Mouse (Mus musculus): ENCODE results near the gene Gm9747. TPM values are rescaled to one million over a fixed set of nuclear protein-coding genes. Genes with fewer than 3 reads are reported as not detected.

The Gm9747 gene
- total RNA-seq (2015; ENCODE audit: low replicate concordance) (not detected in 2 replicates), total RNA-seq (2017; ENCODE audit: low replicate concordance) (not detected in 2 replicates)

DNA sequence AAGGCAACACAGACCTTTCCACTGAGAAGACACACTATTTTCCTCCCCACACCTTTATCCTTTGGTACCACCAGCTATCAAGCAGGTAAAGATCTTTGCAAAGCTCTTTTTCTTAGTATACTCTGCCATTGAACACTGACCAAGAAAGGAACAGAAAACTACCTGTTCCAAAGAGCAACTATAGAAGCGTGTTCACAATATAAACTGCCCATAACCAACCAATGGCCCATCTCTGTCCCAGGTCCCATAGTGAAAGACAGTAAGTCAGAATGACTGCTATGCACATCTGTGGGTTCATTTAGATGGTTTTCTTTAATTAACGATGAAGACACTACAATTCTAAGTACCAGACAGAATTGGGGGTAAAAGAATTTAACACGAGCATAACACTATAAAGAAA is at the start of gene Gm9747:
Gene Gm9747, plus strand, starts transcription at position 301 of the 400 bp plus-strand sequence.
- ATAC-seq (replicated peaks; ENCODE audit: low FRiP score, poor library complexity, severe bottlenecking): no peak

DNA sequence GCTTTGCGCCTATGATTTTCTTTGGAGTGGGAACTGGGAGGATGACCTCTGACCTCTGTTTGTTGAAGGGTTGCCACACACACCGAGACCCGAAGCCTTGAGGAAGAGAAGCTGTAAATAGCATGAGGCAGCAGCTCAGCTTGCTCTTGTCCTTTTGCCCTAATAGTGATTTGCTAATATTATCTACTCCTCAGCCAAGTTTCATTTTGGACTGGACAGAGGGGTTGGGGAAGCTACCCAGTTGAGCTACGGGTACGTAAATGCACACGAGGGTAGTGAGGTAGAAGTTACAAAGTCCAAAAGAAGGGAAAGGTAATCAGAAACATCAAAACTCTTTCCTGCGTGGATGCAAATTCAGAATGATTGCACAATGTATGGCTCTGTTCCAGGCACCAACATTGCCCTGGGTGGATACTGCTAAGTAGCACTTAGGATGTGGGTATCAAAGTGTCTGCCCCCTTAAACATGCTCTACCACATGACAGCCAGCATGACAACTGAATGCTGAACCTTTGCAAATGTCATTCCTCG is 48.9 kb upstream of the Gm9747 start:
- ATAC-seq (replicated peaks; ENCODE audit: low FRiP score, poor library complexity, severe bottlenecking): no peak

DNA sequence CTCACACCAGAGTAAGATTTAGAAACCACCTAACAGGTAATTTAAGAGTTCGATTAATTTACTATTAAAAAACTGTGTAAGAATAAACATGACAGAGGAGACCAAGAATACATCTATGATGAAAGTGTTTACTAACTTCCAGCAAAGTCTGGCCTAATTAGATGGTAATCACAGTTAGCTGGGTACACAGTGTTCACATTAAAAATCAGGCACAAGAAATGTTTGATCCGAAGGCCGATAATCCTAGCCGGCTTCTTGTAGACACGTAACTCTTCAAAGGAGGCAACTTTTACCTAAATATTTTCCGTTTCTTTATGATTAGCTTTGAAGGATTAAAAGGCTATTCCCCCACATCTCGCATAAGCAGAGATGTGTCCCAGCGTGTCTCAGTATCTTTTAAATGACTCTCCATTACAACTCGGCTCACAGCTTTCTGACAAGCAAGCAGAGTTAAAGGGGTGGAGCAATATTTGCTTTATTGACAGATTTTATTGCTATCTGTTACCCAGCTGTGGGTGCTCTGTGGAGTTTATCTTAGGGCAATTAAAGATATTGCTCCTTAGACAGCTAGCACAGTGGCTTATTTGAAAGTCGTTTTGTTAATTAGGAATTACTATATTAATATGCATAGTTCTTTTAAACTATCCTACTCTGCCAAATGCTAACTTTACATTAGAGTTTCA is 44.2 kb upstream of the Gm9747 start:
- ATAC-seq (replicated peaks; ENCODE audit: low FRiP score, poor library complexity, severe bottlenecking): no peak

DNA sequence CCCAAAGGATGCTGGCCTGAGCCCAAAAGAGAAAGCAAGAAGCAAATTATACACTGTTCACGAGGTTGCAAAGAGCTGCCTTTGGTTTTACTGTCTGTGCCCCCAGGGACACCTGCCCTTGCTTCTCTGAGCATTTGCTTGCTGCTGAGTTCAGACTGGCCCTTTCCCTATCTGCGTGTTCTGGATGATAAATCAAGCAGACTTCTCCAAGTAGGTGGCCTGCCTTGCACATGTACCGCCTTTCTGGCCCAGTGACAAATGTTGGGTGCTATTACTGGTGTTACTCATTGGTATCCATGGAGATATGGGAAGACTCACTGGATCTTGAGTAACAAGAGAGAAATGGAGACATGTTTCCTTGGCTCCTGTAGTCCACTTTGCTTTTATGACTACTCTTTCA is 43.4 kb upstream of the Gm9747 start:
- no peak for ATAC-seq (replicated peaks; ENCODE audit: low FRiP score, poor library complexity, severe bottlenecking)

DNA sequence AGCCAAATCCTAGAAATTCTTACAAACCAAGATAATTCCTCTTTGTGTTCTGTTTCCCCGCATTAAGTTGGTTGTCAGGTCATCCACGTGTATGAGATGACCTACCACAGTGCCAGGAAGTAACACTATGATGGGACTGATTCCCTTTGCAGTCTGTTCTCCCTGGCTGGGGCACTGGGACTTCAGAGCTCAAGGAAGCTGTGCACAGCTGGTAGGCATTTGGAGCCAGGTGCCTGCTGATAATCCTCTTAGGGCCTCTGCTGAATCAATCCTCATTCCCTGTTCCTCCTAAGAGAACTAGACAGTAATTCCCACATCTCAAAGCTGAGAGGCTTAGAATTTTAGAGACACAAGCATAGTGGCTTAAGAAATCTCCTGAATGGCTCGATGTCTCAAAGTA is 41.3 kb upstream of the Gm9747 start:
- ATAC-seq (replicated peaks; ENCODE audit: low FRiP score, poor library complexity, severe bottlenecking): no peak

DNA sequence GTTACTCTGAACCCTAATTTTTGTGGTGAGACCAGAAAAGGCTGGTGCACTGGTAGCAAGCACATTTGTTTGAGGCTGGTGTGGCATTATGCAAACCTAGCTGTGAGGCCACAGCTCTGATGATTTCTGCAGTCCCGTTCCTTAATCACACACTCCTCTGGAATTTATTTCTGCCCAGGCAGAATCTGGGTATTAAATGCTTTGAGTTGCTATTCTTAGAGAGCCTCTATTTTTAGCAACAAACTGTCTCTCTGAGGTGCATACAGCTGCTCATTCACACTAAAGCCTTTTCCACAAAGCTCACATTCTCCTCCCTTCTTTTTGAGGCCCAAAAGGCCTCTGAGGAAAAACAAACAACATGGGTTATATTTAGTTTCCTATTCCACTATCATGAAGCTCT is 33.0 kb upstream of the Gm9747 start:
- no peak for ATAC-seq (replicated peaks; ENCODE audit: low FRiP score, poor library complexity, severe bottlenecking)

DNA sequence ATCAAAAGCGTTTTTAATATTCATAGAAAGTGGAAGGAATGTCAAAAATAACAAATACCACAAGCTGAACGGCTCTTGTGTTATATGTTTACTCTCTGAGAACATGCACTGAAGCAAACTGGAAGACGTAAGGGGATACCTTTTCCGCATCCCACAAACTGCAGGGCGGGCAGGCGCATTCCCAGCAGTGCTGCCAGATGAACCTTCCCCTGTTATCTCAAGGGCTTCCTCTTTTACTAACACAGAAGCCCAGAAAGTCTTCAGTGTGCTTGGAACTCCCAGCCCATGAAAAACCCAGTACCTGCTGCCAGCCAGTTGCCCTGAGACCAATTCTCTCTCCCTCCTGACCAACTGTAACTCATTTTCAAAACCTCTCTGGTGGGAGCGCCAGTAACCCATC is 32.3 kb upstream of the Gm9747 start:
- no peak for ATAC-seq (replicated peaks; ENCODE audit: low FRiP score, poor library complexity, severe bottlenecking)

DNA sequence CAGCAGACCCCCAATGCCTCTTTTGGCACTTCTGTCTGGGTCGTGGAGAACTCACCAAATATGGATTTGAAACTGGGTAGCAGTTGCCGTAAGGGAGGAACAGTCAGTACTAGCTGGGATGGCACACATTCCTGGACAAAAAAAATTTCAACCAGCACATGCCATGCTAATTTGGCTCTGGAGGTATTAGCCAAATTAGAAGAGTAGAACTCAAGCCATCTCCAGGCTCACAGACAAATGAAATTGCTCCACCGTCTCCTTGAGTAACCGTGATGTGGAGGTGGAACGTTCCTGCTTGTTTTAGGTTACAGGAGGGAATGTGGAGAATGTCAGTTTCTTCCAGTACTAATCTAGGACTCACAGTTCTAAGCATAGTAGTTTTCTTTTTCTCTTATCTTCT is 25.4 kb upstream of the Gm9747 start:
- ATAC-seq (replicated peaks; ENCODE audit: low FRiP score, poor library complexity, severe bottlenecking): no peak

DNA sequence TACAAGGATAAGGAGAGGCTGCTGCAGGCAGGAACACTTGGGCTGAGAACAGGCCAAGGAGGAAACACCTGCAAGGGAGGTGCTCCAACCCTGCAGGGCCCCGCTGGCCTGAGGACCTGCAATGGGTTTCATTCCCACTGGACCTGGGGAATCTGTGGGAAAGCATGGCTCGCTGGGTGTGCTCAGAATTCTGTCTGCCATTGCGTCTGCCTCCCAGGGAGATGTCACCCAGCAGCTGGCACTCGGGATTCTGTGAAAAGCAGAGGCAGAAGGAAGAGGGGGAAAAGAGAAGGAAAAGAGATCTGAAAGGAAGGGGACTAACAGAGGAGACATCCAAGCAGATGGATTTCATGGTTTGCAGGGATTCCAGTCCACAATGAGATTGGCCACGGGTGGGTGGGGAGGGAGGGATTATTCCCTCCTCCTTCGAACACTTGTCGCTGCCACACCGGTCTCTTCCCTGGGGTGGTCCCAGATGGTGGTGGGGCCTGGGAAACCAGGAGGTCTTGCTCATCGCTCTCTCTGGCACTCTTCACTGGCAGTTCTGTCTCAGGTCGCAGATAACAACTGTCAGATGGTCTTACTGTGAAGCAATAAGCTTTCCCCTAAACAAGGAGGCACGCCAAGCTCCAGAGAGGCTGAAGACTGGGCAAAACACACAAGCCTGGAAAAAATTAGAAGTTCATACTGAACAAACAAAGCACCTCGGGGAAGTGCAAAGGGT is 12.1 kb upstream of the Gm9747 start:
- ATAC-seq (replicated peaks; ENCODE audit: low FRiP score, poor library complexity, severe bottlenecking): no peak

DNA sequence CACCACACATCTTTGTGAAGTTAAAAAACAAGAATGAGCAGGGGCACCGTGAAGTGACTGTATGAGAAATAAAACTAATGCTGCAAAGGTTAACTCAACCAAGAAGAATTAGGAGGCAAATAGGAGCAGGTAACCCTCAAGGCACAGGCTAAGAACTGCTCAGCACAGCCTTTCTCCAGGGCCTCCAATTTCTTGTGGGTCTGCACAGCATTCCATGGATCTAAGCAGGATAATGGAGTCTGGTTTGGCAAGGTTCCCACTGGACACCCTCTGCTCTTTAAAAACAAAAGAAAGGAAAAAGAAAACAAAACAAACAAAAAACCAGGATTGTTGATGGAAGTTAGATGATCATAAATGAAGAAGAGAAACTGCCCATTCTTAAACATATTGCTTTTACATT is 11.4 kb upstream of the Gm9747 start:
- no peak for ATAC-seq (replicated peaks; ENCODE audit: low FRiP score, poor library complexity, severe bottlenecking)

DNA sequence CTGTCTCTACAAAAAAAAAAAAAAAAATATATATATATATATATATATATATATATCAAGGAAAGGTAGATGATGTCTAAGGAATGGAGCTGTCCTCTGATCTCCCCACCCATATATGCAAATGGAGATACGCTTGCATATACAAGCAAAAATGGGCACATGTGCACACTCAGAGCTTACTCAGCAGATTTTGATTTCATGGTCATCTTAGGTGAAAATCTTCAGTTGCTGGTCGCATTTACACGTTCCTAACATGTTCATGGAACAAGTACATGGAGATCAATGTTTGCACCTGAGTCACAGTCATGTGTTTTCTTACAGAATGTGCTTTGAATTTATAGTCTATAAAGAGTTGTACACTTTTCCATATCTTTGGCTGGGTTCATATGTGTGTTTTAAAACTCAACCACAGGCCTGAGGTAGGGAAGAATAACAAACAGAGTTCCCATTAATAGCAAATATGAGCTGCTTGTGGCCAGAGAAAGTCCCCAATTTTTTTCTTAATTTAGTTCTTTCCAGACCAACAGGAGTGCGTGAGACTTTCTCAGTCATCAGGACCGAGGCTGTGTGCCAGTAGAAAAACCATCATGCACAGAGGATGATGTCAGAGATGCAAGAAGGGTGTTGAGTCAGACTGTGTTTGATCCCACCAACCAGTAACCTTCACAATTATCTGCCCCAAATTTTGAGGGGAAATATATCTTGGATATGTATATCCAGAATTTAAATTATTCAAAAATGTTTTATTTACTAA is 9.7 kb upstream of the Gm9747 start:
- no peak for ATAC-seq (replicated peaks; ENCODE audit: low FRiP score, poor library complexity, severe bottlenecking)

DNA sequence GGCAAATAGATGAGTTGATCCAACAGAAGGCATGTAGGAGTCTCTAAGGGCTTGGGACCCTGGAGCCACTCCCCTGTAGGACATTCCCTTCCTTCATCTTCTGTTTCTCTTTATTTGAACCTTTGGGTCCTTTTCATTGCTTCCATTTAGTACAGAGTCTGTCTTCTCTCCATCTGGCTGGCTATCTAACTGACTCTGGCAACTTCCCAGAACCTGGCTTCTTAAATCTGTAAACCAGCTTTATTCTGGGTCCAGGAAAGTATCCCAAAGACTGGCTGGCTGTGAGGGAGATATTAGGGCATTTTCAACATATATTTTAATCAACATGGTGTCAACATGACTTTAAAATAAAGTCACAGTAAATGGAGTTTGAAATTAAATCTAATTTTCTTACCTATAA is 4.1 kb upstream of the Gm9747 start:
- no peak for ATAC-seq (replicated peaks; ENCODE audit: low FRiP score, poor library complexity, severe bottlenecking)

DNA sequence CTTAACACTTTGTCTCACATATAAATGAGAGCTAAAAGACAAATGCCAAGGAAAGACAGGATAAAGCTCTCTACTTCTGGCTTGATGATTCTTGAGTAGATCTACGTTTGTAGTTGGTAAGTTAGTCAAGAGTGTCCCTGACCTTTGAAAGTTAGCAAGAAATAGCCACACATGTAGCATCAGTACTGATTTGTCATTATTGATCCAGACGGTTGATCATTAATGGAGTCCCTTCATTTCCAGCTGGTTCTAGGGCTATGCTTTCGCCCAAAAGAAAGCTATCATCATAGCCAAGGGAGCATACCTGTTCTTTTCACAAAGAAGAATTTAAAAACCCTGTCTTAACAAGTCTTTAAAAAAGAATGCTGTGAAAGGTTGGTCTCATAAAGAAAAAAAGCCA is 1.7 kb downstream of the Gm9747 start:
- no peak for ATAC-seq (replicated peaks; ENCODE audit: low FRiP score, poor library complexity, severe bottlenecking)

DNA sequence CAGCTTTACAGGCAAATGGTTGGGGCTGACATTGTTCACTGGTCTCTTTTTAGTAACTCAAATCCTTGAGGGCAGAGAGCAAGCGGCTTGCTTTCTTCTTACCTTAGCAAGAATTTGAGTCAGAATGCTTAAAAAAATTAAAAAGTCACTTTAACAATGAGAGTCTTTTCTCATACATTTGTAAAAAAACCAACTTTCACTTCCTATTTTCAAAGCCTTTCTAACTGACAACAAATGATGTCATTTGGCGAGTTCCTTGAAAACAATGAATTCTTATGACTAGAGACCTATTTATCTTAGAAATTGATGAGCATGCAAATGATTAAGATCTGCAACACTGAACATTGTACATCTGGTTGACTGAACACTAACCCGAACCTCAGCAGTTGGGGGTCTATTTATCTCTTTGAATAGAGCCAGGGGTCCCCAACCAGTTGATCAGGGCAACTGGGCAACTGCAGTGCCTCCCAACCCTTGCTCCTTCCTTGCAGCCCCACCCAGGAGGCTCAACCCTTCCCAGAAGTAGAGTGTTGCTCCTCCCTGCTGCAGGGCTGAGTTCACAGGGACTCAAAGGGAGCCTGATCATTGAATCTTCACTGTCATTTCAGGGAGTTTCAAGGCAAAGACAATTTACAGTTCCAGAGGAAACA is 2.7 kb downstream of the Gm9747 start:
- no peak for ATAC-seq (replicated peaks; ENCODE audit: low FRiP score, poor library complexity, severe bottlenecking)

DNA sequence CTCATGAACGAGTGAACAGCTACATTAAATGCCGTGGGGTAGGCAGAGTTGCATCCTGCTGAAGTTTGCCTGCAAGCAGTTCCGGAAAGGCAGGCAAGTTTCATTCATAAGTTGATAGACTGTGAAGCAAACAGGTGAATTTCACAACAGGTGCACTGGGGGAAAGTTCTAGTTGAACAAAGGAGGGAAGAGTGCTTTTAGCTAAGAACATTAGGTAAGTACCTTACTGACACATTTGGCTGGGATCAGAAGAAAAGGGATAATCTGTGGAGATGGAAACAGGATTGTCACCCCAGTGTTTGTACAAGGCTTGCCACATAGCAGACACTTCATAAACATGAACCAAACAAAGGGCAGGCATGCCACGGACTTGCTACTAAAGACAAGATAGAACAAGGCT is 5.3 kb downstream of the Gm9747 start:
- no peak for ATAC-seq (replicated peaks; ENCODE audit: low FRiP score, poor library complexity, severe bottlenecking)

DNA sequence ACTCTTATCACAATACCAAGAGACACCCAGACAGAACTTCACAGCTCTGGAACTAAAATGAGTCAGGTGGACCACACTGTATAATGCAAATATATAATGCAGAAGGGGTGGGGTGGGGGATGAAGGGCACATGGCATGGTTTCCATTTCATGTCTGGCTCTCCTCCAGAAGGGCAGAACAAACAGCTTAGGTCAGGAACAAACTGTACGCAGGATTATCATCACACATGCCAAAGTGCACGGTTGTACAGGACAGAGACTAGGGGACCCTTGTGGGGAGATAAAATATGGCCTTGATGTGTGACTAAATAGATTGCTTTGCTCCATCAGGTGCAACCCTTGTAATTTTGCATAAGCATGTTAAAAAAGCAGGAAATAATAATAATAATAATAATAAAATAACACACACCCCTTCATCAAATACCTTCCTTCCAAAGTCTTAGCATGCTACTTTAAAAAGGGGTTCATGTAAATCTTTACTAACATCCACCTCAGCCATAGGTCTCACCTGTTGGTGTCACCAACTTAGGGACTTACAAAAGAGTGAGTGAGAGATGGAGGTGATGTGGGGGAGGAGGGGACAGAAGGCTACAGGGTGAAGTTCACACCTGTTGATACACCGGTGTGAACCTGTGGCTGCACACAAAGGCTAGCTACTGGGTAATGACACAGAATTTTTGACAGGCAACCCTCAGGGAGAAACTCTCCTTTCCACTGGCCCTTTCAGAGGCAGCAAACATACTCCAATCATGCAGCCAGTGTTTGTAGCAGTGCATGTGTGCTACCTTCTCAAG is 6.7 kb downstream of the Gm9747 start:
- no peak for ATAC-seq (replicated peaks; ENCODE audit: low FRiP score, poor library complexity, severe bottlenecking)

DNA sequence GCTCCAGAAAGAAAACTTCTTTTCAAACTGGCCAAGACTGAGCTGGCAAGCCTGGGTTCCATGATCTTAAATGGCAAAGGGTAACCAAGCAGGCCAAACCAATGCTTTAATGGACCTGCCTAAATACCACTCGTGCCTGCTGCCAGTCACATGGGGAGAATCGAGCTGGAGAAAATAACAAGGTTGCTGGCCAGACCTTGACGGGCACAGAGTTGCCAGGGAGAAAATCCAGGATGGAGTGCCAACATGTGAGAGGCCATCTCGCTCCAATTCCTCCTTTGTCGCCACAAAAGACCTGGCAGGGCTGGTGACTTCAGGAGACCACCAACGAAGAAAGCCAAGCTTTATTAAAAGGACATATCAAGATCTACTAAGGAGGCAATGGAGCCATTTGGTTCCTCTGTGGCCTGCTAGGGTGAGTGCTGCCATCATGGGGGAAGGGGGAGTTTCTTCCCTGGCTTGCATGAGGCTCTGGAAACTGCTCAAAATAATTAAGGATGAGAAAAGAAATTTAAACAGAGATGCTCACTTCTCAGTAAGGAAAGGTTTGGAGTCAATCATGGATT is 10.4 kb downstream of the Gm9747 start:
- no peak for ATAC-seq (replicated peaks; ENCODE audit: low FRiP score, poor library complexity, severe bottlenecking)

DNA sequence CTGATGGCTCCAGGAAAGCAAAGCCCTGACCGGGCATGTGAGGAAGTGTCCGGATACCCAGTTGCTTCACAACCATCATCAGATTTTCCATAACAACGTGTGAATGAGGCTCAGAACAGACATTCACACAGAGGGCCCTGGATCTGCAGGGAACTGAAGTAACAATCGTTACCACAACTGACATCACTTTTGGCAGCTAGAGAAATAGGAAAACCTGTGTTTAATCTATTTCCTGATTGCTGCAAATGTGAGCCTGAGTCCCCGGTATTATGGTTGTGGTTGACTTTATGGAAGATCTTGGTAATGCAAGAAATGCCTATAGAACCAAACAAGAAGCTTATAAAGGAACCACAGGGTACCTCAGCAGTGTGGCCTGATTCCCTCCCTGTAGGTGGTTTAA is 12.1 kb downstream of the Gm9747 start:
- no peak for ATAC-seq (replicated peaks; ENCODE audit: low FRiP score, poor library complexity, severe bottlenecking)
